Mouse (Mus musculus): ENCODE data around the gene Rab11a.
A peak's percentile ranks its signal among the peaks of the same experiment; 100 is the strongest.

The Rab11a gene

GRCm38 (mm10) chr9:64696404-64696803 is 41.2 kb downstream of the Rab11a start:
- no peak for DNase-seq (ENCODE audit: low read depth, low spot score)

GRCm38 (mm10) chr9:64695266-64695665 is 42.3 kb downstream of the Rab11a start:
- DNase-seq (ENCODE audit: low read depth, low spot score), result no peak

GRCm38 (mm10) chr9:64693094-64693493 is 44.5 kb downstream of the Rab11a start:
- no peak for DNase-seq (ENCODE audit: low read depth, low spot score)

- DNase-seq (ENCODE audit: low read depth, low spot score), result peak; percentile 62
Observed at GRCm38 (mm10) chr9:64691176-64691575, 46.4 kb downstream of the Rab11a start.

- DNase-seq (ENCODE audit: low read depth, low spot score), result no peak
Observed at GRCm38 (mm10) chr9:64690771-64691170, 46.8 kb downstream of the Rab11a start.

GRCm38 (mm10) chr9:64688015-64688394 is 49.6 kb downstream of the Rab11a start:
- DNase-seq (ENCODE audit: low read depth, low spot score), result no peak

- DNase-seq (ENCODE audit: low read depth, low spot score), result no peak
Observed at GRCm38 (mm10) chr9:64687122-64688014, 50.2 kb downstream of the Rab11a start.

- DNase-seq (ENCODE audit: low read depth, low spot score), result peak; percentile 78
Observed at GRCm38 (mm10) chr9:64671341-64672319, 65.9 kb downstream of the Rab11a start.

GRCm38 (mm10) chr9:64668001-64668400 is 69.6 kb downstream of the Rab11a start:
- DNase-seq (ENCODE audit: low read depth, low spot score), result no peak

GRCm38 (mm10) chr9:64667513-64667912 is 70.0 kb downstream of the Rab11a start:
- DNase-seq (ENCODE audit: low read depth, low spot score), result peak; percentile 55

GRCm38 (mm10) chr9:64666549-64666948 is 71.0 kb downstream of the Rab11a start:
- peak; percentile 42 for DNase-seq (ENCODE audit: low read depth, low spot score)

Measured in A20 (cell line).